8 mouse cellular contexts compared by ENCODE assay signal in genomic region chr1:192722147-192722546, GRCm38 (mm10). TPM values are rescaled to one million over a fixed set of nuclear protein-coding genes. Genes with fewer than 3 reads are reported as not detected.
DNase-seq lines count a peak whose midpoint lies in the region; ATAC-seq and TF ChIP-seq lines count a peak whose summit lies in the region.

No protein-coding gene starts in this region.

- no peaks in the 10 kb centered on the region for H3K27me3 ChIP-seq in intestine, postnatal 0 days (replicated peaks; ENCODE audit: control insufficient read depth, insufficient read depth, low read length)
- H3K27me3 ChIP-seq in intestine, embryonic 16.5 days (replicated peaks; ENCODE audit: control insufficient read depth, insufficient read depth, low read length) = no peaks in the 10 kb centered on the region
- no peaks in the 10 kb centered on the region for H3K27me3 ChIP-seq in Patski

- TF ChIP-seq CTCF in intestine, postnatal 0 days (IDR thresholded peaks at IDR 0.05; ENCODE audit: low read depth) = peak; percentile 84
- TF ChIP-seq CTCF in Patski (IDR thresholded peaks at IDR 0.05) = peak; percentile 80

- WGBS in intestine, postnatal 0 days = 30% methylated on average over 5 of the region's 5 CpGs
- WGBS in intestine, embryonic 16.5 days = 33% methylated on average over 5 of the region's 5 CpGs

- H3K4me1 ChIP-seq in intestine, postnatal 0 days (replicated peaks; ENCODE audit: control insufficient read depth, insufficient read depth, low read length) = no peaks in the 10 kb centered on the region
- no peaks in the 10 kb centered on the region for H3K4me1 ChIP-seq in intestine, embryonic 16.5 days (ENCODE audit: control insufficient read depth, insufficient read depth, low read length)

- H3K9me3 ChIP-seq in intestine, postnatal 0 days (ENCODE audit: control insufficient read depth) = no peaks in the 10 kb centered on the region
- H3K9me3 ChIP-seq in intestine, embryonic 16.5 days (ENCODE audit: control insufficient read depth, low read length) = no peaks in the 10 kb centered on the region

- H3K4me2 ChIP-seq in intestine, postnatal 0 days (replicated peaks; ENCODE audit: low read depth) = no peak overlapping the region
- no peak overlapping the region for H3K4me2 ChIP-seq in intestine, embryonic 16.5 days (ENCODE audit: low read depth, low read length)

- H3K9ac ChIP-seq in intestine, postnatal 0 days (ENCODE audit: low read depth, low read length) = no peak overlapping the region
- H3K9ac ChIP-seq in intestine, embryonic 16.5 days (ENCODE audit: low read depth, low read length) = no peak overlapping the region

- no peak overlapping the region for H3K27ac ChIP-seq in intestine, postnatal 0 days (ENCODE audit: low read depth, low read length)
- no peak overlapping the region for H3K27ac ChIP-seq in intestine, embryonic 16.5 days (ENCODE audit: low read length)

- no peak overlapping the region for H3K4me3 ChIP-seq in intestine, postnatal 0 days (ENCODE audit: low read depth, low read length)
- no peak overlapping the region for H3K4me3 ChIP-seq in intestine, embryonic 16.5 days (ENCODE audit: low read length)

- in situ Hi-C loops in Patski (cut with MboI; ENCODE audit: low pct_unique_long_range_greater_than_20kb) = loop anchor here (25.0 kb wide), 1 partner anchor 885 kb away; no protein-coding TSS in a partner anchor

- CTCF ChIA-PET in Patski (lab: Charles Lee) = interaction anchor here (1.0 to 3.4 kb wide), 5 partner anchors 10 to 533 kb away, joined by 3 to 23 read pairs (median 3); partner anchors contain the start of gene Kcnh1

- DNase-seq in Patski (ENCODE audit: low read depth, low spot score) = no peak
- DNase-seq in cerebellum, postnatal 14 days = peak; percentile 78 to 87
- DNase-seq in gastrocnemius, postnatal 10 days = peak; percentile 71
- peak; percentile 50 for DNase-seq in left cerebral cortex, adult 11 months (ENCODE audit: low spot score)
- peak; percentile 79 for DNase-seq in mesoderm, embryonic 11.5 days (ENCODE audit: low read depth, low spot score)
- peak; percentile 56 for DNase-seq in urinary bladder, postnatal 25 days (ENCODE audit: low spot score)

- no peak for ATAC-seq in intestine, postnatal 0 days
- no peak for ATAC-seq in intestine, embryonic 16.5 days
- ATAC-seq in Patski = no peak

- POLR2A ChIA-PET in Patski (lab: Charles Lee) = no interaction called here

- H3K36me3 ChIP-seq in intestine, postnatal 0 days (ENCODE audit: control insufficient read depth, insufficient read depth) = no peaks in the 10 kb centered on the region
- H3K36me3 ChIP-seq in intestine, embryonic 16.5 days (ENCODE audit: control insufficient read depth, insufficient read depth, low read length) = no peaks in the 10 kb centered on the region

RNA-seq across cellular contexts. Expression of gene Hhat, which starts 48.9 kb away (rescaled TPM):
- 4.5 and 4.8 TPM in 2 replicates for polyA plus RNA-seq in intestine, postnatal 0 days (2015; fragmentation: Nextera tagmentation; extraction: Ambion mirVana)
- 8.8 and 9.6 TPM in 2 replicates for polyA plus RNA-seq in intestine, embryonic 16.5 days (2015; fragmentation: Nextera tagmentation; extraction: Ambion mirVana)
- polyA plus RNA-seq in Patski (2021) = 5.2 TPM
- 1 to 10 TPM; 1.7 to 4.5 TPM for total RNA-seq in gastrocnemius, postnatal 10 days (2021)
